Mouse (Mus musculus) CD4-positive, CD25-positive, alpha-beta regulatory T cell, adult 9 weeks (primary cell): ENCODE results near the gene Nme1. TPM values are rescaled to one million over a fixed set of nuclear protein-coding genes. Genes with fewer than 3 reads are reported as not detected.

ENCODE experiments used
- polyA plus RNA-seq: library from polyadenylated mRNA; unstranded; fragments of 100-300 nt; shearing (Covaris generic); gene quantifications from one replicate; pipeline ENCODE4 v1.2.1, GENCODE M21; 2017

Nme1 gene
- 160 TPM for polyA plus RNA-seq

DNA sequence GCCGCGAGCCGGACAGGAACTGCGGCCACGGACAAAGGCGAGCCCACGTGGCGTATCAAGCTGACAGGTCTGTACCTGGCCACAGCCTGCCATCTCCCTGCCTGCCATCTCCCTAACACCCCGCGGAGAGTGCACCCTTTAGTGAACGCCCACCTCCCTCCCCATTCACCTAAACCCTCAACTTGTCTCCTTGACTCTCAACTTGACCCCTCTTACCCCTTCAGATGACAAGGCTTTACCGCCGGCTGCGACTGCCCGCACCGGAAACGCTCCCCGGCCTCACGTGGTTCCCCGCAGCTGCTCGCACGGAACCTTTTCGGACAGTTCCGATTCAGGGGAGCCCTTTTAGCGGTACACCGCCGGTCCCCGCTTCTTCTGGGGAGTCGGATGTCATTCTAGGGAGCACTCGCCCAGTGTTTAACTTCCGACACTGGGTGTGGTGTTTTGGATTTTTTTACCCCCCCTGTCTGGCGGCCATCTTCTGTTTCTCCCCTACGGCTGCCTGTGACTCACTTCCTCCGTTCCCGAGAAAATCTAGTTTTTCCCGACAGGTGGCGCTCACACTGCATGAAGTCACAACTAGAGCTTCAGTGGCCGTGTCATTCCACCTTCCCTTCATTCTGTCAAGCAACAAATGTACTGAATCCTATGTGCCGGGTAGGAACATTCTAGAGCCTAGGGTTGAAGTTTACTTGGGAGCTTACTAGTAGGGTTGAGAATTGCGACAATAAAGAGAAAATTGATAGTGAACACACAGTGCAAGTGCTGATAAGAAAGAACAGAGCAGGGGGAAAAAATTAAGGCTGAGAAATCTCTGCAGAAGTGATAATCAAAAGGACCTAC lies at the start of gene Nme1, which contains the start of gene Gm20390:
TSS of gene Nme1 (minus strand) at position 517 of the 843 bp plus-strand sequence.
TSS of gene Gm20390 (minus strand) at position 289 of the 843 bp plus-strand sequence.

DNA sequence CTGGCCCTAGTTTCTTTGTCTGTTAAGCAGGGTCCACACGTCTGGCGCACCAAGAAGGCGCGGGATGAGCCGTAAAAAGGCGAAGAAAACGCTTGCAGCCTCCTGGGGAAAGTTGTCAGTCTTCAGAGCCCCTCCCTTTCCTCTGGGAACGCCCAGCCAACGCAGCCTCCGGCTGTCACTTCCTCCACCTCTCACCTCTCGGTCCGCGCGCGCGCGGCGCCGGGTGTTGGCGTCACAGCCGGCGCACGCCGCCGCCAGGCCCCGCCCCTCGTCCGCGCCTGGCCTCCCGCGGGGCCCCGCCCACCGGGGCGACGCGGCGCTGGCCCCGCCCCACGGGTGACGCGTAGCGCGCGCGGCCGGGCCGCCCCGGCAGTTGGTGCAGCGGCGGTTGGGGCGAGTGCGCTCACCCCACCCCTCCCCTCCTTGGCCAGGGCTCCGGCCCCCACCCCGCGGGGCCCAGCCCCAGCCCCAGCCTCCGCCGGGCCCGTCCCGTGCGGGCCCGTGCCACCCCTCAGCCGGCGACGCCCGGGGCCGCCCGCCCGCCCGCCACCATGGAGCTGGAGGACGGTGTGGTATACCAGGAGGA lies 27.5 kb upstream of the Nme1 start, which contains the start of gene Spag9:
TSS of gene Spag9 (plus strand) at position 372 of the 586 bp plus-strand sequence.

DNA sequence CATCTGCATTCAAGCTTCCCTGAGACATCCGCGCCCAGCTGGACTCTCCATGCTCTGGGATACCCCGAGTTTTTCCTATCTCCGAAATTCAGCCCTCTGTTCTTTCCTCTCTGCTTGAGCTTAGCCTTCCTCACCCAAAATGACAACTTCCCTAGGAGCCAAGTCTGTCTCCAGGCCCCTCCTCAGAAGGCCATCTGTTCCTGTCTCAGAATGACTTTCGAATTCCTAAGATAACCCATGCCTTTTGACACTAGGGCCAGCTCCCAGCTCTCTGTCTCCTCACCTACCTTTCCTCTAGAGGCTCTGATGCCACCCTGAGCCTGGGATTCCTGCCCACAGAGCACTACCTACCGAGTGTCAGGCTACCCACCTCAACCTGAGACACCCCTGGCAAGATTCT lies 12.2 kb downstream of the Nme1 start, which contains the start of gene Nme2:
TSS of gene Nme2 (minus strand) at position 101 of the 400 bp plus-strand sequence.

Other genes with a start within 250 kb of the Nme1 start
- 9.6 TPM for gene Utp18, start 82.8 kb downstream of the Nme1 start, polyA plus RNA-seq
- gene Mbtd1, start 82.7 kb downstream of the Nme1 start, polyA plus RNA-seq, result 32.7 TPM
- gene Nme2, start 12.3 kb downstream of the Nme1 start, polyA plus RNA-seq, result 150 TPM
- gene Gm20390, start 228 bp downstream of the Nme1 start, polyA plus RNA-seq, result 285 TPM
- gene Spag9, start 27.6 kb upstream of the Nme1 start, polyA plus RNA-seq, result 10.3 TPM
- gene Tob1, start 242.9 kb upstream of the Nme1 start, polyA plus RNA-seq, result 3.5 TPM